Mouse (Mus musculus) left cerebral cortex, adult 8-10 months (tissue): ENCODE data around the gene Ncoa1. TPM values are rescaled to one million over a fixed set of nuclear protein-coding genes. Genes with fewer than 3 reads are reported as not detected.

ENCODE experiments used
- DNase-seq, 2 experiments: peaks; one replicate each; pipeline ENCODE4 v3.0.0; 2022; ENCODE audit warnings: low spot score in 2 of 2
- total RNA-seq, 4 experiments: library from RNA; stranded (reverse); gene quantifications; 2 replicates each; pipeline ENCODE4 v1.2.4; 2022

The Ncoa1 gene
- 100 to 1,000 TPM; 104 to 121 (median 107) TPM for total RNA-seq

DNA sequence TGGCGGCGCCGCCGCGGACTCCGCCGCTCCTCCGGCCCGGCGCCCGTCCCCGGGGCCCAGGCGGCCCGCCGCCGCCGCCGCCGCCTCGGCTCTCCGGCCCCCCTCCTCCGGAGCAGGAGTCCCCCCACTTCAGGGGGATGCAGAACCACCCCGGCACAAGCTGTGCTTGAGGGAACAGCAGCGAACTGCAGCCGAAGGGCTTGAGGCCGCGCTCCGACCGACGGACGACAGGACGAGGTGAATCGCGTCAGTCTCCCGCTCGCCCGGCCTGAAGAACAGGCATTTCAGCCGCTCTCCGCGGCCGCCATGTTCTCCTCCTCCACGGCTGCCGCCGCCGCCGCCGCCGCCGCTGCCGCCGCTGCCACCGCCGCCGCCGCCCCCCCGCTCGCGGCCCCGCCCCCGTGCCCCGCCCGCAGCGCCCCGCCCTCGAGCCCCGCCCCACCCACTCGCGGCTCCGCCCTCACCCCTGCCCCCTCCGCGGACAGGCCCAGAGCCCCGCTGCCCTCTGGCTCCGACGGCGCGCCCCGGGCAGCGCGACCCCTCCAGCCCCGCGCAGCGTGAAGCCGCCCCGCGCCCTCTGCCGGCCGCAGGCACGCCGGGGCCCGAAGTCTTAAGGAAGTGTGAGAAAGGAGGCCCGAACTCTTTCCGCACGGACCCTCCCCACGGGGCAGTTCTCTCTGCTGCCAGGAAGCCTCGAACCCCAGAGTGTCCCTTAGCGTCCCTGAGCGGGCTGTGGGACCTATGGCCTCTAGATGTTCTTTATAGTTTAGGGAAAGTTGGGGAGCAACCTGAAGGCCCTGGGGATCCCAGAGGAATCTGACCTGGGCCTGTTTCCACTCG lies at the start of gene Ncoa1:
Gene Ncoa1, minus strand, starts transcription at position 351 of the 840 bp plus-strand sequence.
- peak; percentile 48 for DNase-seq

DNA sequence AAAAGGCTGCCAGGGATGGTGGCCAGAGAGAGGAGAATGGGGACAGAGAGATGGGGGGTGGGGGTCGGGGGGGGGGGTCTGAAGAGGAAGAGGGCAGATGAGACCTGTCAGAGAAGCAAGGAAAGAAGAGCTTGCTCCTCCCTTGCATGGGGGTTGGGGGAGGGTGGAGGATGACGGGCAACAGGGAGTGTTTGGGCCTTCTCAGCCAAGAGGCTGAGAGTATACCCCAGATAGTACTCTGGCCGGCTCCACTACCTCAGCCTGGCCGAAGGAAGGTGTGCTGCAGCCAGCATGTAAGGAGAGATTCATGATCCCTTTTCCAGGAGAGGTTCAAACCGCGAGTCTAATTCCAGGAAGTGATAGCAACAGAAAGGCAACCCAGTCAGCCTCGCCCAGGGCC lies 47.6 kb upstream of the Ncoa1 start:
- no peak for DNase-seq

DNA sequence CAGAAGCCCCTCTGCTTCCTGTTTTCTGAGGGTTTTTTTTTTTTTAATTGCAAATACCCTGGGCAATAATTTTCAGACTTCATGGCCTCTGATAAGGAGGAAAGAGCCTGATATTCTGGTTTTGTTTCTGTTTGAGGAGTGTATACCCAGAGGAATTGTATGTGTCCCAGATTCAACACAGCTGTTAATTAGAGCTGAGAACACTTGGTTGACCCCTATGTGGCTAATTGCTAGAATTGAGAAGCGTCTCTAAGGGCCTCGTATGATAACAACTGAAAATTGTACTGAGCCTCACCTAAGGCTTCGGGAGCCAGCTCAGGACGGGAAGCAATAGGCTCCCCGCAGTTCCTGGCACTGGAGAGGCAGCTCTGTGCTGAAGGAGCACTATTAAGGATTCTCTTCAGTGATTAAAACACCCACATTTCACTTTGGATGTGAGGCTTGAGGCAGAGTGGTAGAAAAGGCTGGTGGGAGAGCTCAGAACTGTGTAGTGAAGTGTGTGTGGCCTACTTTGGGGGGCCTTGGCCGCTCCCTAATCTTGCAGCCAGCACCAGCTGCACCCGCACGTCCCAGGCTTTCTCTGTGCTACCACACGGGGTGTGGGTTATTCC lies 46.8 kb upstream of the Ncoa1 start:
- no peak for DNase-seq

DNA sequence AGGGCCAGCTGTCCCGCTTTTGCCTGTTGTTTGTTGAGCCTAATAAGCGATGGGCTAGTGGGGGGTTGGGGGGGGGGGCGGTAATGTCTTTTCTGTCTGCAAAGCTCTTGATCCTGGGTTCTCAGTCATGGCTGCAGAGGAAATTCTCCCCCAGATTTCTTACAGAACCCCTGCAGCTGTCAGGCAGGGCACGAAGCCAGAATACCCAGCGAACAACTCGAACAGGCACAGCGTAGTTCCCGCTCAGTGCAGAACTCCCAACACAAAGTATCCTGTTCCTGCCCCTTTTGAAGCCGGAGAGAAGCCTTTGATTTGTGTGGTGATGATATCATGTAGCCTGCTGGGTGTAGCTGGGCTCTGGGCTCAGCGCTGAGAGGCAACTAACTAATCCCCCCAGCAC lies 46.2 kb upstream of the Ncoa1 start:
- peak in 1 of 2 experiments; percentile 29 for DNase-seq

DNA sequence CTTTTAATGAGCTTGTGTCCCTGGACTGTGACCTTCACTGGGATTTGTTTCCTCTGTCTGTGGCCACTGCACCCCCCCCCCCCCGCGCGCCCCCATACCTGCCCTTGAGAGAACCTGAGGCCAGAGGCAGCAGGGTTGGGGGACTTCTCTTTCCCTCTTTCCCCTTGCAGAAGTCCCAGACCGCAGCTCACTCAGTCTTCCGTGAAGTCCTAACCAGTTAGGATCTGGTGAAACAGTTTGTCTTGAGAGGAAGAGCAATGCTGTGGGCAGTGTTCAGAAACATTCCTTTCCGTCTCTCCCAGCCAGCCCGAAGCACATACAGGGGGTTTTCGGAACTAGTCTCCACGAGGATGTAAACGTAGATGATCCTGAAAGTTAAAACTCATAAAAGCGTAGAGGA lies 42.0 kb upstream of the Ncoa1 start:
- no peak for DNase-seq

DNA sequence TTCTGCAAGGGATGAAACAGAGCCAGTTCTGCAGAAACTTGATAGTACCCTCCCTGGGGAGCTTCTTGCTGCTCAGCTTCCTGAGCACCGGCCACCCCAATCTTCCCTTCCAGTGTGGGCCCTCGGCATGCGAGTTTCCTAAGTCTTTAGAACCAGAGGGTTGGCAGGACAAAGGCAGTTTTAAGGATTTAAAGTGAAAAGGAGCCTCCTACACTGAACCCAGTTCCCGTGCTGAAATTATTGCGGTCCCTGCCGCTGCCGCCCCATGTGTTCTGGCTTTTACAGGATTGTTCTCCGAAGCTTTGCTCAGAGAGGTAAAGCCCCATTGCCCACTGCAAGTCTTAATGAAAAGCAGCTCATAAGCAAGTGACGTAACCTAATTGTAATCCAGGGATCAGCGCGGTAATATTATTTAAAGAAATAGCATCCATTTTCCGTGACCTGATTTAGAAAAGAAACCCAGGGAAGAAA lies 32.6 kb upstream of the Ncoa1 start:
- peak in 1 of 2 experiments; percentile 34 for DNase-seq

DNA sequence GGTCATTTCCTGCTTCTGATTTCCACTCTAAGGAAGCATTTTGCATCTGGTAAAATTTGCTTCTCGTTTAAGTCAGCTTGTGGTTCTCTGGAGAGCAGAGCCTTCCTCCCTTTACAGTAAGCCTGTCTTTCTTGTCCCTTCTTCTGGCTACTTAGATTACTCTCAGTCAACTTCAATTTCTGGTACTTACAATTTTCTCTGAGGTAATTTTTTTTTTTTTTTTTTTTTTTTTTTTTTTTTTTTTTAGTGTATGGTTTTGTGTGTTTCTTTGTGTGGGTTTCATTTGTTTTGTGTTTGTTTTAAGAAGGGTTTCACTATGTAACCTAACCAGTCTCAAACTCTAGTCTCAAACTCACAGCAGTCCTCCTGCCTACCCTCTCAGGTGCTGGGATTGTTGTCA lies 31.2 kb upstream of the Ncoa1 start:
- DNase-seq: no peak

DNA sequence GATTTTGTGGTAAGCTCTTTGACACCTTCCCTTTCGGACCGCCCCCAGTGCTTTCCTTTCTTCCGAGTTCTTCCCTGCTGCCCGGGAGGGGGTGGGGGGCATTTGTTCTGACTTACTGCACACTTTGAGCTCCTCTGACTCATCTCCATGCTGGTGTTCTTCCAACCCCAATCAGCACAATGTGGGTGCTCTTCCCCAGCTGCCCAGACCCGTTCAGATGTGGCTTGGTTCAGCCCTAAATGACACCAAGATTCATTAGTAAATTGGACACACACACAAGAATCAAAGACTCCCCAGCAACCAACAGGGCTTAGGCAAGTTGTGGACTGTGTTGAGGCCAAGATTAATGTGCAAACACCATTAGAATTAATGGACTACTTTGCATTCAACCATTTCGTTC lies 30.5 kb upstream of the Ncoa1 start:
- DNase-seq: peak in 1 of 2 experiments; percentile 54

DNA sequence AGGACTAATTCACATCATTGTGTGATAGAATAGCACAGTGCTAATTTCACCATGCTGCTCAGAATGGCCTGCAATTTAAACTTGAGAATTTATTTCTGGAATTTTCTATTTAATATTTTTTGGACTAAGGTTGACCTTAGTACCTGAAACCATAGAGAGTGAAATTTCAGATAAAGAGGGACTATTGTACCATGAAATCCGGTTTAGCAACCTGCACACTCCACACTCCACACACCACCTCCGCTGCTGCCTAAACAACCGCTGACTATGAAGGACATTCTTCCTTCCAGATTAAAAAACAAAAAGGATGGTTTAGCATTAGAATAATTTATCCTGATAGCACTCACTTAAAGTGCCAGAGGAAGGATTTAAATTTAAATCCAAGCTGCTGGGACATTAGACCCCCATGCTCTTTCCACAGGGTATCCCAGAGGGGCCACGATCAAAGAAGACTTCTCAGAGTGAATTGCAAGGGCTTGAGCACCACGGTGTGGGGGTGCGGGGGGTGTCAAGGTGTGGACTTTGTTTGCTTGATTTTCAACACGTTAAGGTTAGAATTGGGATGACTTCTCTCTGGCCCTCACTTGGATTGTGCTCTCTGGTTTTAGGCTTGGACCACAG lies 29.9 kb upstream of the Ncoa1 start:
- no peak for DNase-seq

DNA sequence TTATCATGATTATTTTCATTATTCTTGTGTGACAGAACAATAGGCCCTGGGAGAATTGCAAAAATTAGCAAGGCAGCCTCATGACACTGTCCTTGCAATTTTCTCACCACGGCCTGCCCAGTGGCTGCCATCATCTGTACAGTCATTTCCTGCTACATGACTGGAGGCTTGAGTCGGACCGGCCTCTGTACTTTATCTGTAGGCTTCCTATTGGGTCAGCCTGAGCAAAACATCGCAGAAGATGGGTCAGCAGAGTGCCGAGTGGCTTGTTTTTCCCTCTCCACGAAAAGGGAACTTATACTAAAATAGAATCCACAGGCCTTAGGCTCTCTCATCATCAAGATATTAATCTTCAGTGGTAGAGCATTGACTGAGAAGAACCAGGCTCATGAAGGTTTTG lies 28.3 kb upstream of the Ncoa1 start:
- no peak for DNase-seq

DNA sequence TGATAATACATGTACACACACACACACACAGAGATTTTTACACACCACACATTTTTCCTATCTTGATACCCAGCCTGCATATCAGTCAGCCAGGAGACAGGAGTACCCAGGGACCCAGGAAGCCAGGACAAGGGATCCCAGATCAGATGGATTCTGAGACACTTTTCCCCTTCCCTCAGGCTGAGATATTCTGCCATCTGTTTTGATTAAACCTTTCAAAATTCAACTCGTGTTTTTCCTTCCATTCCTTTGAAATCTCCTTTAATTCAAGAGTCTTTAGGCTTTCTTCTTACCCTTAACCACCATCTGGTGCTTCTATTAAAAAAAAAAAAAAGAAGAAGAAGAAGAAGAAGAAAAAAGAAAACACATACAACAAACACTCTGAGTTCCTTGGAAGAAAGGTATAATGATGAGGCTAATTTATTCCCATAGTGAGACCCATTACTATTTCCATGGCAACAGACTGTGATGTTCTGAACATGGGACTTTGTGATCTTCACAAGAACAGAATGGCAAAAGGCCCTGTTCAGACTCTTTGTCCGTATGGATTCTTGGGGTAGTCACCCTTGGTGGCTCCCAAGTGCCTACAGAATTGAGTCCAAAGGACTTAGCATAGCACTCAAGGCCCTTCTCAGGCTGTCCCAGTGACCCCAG lies 26.8 kb upstream of the Ncoa1 start:
- DNase-seq: no peak

DNA sequence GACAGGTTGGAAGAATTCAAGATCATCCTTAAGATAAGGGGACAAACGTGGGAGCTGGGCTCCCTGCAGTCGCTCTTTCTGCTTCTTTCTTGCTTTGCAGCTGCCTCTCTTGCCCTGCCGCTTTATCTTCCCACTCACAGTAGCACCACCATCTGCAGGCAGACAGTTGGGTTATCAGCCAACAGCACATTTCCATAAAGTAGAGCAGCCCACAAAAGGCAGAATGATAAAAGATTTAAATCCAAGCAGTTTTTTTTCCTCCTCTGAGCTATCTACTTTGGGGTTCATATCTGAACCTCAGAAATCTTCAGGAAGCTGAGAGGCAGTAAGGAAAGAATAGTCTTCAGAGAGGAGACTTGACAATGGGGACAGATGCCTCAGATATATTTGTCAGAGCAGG lies 24.9 kb upstream of the Ncoa1 start:
- peak in 1 of 2 experiments; percentile 59 for DNase-seq

DNA sequence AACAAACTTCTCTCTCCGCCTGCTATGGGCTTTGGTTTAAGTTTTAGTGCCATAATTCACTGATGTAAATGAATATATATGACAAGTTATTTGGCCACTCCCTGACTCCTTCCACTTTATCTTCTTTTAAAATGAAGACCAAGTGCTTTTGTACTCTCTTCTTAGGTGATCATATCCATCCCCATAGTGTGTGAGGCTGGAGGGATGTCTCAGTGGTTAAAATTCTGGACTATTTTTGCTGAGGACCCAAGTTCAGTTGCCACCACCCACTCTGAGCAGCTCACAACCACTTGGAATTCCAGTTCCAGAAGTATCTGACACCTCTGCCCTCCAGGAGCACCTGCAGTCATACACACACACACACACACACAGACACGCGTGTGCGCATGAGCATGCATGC lies 23.5 kb upstream of the Ncoa1 start:
- DNase-seq: no peak

DNA sequence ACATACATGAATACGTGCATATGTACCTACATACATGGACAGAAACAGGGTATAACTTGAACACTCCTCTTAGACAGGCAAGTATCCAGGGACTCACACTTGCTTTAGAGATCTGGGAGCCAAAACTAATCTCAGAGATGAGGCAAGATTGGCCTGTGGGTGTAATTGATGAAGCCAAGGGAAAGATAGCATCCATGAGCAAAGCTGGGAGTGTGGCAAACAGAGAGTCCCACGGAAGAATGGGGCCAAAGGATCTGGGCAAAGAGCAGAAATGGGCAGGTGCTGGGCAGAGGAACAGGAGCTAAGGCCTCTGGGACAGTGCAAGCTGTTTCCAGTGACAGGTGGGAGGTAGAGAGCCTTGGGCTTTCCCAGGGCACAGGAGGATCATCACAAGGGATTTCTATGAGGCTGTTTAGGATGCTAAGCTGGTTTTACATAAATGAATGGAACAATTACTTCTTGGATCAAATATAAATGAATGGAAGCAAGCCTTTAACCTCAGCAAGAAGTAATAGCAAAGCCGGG lies 22.7 kb upstream of the Ncoa1 start:
- DNase-seq: no peak

DNA sequence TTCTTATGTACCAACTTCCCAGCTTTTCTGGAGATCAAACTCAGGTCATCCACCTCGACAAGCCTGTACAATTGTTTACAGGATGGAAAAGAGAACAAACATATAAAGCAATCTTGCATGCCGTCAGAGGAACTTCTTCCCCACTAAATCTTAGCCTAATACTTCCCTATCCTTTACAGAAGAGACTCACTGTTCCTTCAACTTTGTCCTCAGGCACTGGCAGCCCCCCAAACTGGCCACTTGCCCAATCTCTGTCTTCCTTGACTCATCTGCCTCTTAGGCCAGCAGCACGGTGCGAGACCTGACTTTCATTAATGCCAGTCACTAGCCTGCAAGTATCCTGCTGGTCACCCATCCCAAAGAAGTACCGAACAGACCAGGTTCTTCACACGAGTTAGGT lies 11.4 kb upstream of the Ncoa1 start:
- DNase-seq: no peak

DNA sequence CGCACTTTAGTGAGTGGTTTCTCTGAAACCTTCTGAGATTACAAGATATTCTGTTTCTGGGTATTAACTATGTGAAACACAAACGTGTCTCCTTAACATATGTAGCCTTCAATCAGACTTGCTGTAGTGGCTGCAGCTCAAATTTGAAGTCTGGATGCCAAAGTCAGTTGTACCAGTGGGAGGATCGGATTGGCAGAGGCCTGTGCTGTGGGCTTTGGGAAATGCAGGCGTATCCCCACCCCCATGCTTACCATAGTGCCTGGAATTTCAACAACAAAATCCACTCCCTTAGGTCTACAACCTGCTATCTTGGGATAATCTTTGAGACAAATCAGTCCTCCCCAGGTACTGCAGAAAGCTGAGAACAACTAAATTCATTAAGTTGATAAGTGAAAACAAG lies 6.4 kb upstream of the Ncoa1 start:
- DNase-seq: no peak

DNA sequence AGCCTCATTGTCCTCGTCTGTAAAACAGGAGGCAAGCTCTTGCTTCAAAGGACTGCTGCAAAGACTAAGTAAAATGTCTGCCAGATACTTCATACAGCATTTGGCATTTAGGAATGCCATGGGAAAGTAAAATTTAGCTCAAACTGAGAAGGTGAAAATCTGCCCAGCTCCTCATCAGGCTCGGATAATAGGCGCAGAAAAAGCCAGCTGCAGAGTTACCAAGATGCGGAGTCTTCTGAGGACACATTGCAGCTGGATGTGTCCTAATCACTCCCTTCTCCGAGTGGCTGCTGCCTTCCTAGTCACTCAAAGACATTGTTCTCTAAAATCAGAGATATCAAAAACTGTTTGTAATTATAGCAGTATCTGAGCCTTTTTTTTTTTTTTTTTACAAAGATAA lies 4.7 kb upstream of the Ncoa1 start:
- DNase-seq: no peak

DNA sequence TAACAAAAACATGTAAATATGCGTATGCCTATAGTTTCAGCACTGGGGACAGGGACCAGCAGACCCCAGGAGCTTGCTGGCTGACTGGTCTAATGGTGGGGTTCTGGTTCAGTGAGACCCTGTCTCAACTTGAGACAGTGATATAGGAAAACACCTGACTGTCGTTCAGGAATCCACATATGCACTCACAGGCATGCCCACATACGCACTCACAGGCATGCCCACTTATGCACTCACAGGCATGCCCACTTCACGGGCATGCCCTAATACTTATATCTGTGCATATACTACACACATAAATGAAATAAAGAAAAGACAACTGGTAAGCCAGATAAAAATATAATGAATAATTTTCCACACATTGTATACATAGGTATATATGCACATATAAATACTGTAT lies 3.3 kb upstream of the Ncoa1 start:
- no peak for DNase-seq

DNA sequence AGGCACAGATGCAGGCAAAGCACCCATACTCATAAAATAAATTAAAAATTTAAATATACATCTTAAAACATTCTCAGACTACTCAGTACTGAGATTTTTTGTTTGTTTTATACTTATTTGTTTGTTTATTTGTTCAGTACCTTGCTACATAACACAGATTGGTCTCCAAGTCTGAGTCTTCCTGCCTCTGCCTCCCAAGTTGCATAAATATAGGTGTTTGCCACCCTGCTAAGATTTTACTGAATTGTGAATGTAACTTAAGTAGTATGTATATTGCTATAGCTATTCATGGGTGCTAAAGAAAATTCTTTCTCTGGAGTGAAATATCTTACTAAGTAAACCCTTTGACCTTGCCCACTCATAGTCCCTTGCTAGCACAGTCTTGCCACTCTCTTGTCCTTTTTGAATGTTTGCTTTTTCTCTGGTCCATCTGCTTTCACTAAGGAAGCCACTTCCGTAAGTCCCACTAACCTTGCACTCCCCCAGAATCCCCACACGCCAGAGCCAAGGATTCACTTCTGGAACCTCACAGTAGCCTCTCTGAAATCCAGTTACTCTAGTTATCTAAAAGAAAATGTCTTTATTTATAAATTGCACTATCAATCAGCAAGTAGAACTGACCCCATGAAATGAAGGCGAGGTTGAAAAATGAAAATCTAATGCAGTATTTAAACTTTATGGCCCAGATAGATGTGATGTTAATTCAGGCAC lies 2.3 kb upstream of the Ncoa1 start:
- DNase-seq: no peak

DNA sequence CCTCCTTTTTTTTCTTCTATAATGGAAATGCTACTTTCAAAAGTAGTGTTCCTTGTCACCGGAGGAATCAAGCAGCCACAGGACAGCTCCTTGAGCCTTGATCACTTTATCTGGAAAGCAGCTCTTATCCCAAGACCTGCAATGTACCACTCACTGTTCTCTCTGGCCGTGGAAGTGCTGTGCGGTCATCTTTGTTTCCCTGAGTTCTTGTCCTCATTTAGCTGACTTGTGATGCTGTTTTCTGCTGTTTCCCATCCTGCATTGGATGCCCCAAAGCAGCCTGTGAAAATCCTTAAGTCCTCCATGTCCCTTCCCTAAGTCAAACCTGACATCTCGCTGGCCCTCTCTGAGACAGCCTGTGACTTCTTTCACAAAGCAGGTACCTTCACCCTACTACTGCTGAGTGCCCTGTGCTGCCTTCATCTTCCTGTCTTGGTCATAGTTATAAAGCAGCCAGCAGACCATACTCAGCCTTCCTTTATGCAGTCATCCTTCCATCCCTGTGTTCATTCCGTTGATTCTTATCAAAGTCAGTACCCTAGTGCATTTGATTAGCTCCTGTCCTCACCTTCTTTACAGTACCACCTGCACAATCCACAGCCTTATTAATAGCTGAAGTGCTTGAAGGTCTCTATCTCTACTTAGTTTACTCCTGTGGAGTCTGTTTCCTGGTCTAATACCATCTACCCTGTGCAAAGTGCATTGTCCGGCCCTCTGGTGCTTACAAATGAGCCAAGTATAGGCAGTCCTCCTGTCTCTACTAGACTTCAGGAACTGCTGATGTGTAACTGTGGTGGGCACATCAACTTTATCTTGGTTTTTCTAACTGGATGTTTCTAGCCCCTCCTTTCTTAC lies 1.2 kb upstream of the Ncoa1 start:
- no peak for DNase-seq
